Mouse (Mus musculus): Measurements from ENCODE around the gene Terf2ip. TPM values are rescaled to one million over a fixed set of nuclear protein-coding genes. Genes with fewer than 3 reads are reported as not detected.
A peak's percentile ranks its signal among the peaks of the same experiment; 100 is the strongest.

The Terf2ip gene
- polyA plus RNA-seq, 1 experiment from 2014 or later, result 22.1 TPM

DNA sequence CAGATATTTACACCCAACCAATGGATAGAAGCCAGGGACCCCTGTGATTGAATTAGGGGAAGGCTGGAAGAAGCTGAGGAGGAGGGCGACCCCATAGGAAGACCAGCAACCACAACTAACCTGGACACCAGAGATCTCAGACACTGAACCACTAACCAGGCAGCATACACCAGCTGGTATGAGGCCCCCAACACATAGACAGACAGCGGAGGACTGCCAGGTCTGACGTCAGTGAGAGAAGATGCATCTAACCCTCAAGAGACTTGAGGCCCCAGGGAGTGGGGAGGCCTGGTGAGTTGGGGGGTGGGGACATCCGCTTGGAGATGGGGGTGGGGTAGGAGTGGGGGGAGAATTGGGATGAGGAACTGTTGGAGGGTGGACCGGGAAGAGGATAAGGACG, 19.5 kb downstream of the Terf2ip start:
- WGBS, result 50% methylated on average over 6 of the region's 6 CpGs
- Histone ChIP-seq H3K36me3 (no peaks in the 10 kb centered on the region), H3K27ac (no peak overlapping the region), H3K27me3 (ENCODE audit: insufficient read depth, poor library complexity, severe bottlenecking) (no peaks in the 10 kb centered on the region), H3K4me1 (0 out of 2 replicates have a peak, but pooled peaks cover 4% of the 10 kb centered on the region), H3K9me3 (no peaks in the 10 kb centered on the region), H3K4me3 (no peak overlapping the region)
- DNase-seq (ENCODE audit: low spot score), result no peak

DNA sequence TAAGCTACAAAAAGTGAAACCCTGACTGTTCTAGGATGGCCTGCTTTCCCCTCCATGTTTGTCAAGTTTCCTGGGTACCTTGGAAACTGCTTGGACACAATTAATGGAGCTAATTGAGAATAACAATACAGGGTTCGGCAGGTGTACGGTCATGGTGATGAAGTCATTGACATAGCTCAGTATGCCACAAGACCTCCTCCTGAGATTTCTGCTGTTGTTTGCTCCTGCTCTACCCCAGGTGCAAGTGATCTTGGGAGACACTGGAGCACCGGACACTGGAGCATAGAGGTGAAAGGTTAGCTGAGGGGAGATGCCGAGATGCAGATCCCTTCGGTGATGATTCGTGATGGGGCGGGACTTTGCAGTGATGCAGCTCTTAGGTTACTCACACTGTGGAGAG, 21.9 kb downstream of the Terf2ip start:
- 57% methylated on average over 7 of the region's 7 CpGs for WGBS
- no peaks in the 10 kb centered on the region for H3K4me1 ChIP-seq
- no peaks in the 10 kb centered on the region for H3K27me3 ChIP-seq (ENCODE audit: insufficient read depth, poor library complexity, severe bottlenecking)
- no peak for DNase-seq (ENCODE audit: low spot score)
- no peak overlapping the region for H3K4me3 ChIP-seq
- no peak overlapping the region for H3K27ac ChIP-seq
- H3K9me3 ChIP-seq, result no peaks in the 10 kb centered on the region
- H3K36me3 ChIP-seq, result no peaks in the 10 kb centered on the region

DNA sequence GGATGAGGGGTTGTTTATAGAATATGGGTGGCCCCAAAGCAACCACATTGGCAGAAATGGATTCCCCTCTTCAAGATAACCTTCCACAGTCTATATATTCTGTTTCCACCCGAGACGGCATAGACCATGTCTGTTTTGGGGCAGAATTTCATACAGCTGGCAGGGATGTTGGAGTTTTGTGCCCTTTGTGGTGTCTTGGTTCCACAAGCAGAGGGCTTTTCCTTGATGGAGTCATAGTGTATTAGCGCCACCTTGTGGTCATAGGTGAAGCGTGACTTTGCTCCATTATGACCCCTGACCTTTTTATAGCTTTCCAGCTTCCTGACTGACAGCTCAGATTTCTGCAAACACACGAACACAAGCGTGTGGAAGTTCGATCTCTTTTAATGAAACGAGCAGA, 23.4 kb downstream of the Terf2ip start:
- Histone ChIP-seq H3K27me3 (ENCODE audit: insufficient read depth, poor library complexity, severe bottlenecking) (no peaks in the 10 kb centered on the region), H3K4me1 (no peaks in the 10 kb centered on the region), H3K9me3 (no peaks in the 10 kb centered on the region), H3K4me3 (no peak overlapping the region), H3K36me3 (no peaks in the 10 kb centered on the region), H3K27ac (no peak overlapping the region)
- WGBS, result 12% methylated on average over 8 of the region's 8 CpGs
- DNase-seq (ENCODE audit: low spot score), result no peak

DNA sequence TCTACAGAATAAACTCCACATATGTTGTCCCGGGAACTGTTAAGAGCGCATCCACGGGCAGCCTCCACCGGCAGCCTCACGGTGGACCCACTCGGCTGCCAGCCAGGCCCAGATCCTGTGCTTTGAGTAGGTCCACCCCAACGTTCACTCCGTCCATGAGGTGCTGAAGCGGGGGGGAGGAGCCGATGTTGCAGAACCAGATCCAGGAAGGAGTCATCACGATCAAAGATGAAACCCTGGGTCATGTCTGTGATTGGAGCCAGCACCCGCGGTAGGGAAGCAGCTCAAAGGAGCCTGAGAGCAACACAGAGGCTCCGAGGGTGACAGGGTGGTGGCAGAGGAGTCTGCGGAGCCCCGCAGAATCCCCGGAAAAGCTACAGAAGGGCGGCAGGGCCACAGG, 26.3 kb downstream of the Terf2ip start:
- no peak overlapping the region for H3K4me3 ChIP-seq
- no peak for DNase-seq (ENCODE audit: low spot score)
- H3K36me3 ChIP-seq, result no peaks in the 10 kb centered on the region
- 66% methylated on average over 18 of the region's 18 CpGs for WGBS
- no peaks in the 10 kb centered on the region for H3K27me3 ChIP-seq (ENCODE audit: insufficient read depth, poor library complexity, severe bottlenecking)
- no peaks in the 10 kb centered on the region for H3K4me1 ChIP-seq
- H3K27ac ChIP-seq, result no peak overlapping the region
- no peaks in the 10 kb centered on the region for H3K9me3 ChIP-seq

DNA sequence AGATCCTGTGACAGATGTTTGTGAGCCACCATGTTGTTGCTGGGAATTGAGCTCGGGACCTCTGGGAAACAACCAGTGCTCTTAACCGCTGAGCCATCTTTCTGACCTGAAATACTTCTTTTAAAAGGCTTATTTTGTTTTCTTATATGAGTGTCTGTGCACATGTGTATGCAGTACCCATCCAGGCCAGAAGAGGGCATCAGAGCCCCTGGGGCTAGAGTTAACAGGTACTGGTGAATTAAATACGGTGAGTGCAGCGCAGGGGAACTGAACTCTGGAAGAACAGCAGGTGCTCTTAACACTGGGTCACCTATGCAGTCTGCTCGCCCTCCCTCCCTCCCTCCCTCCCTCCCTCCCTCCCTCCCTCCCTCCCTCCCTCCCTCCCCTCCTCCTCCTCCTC, 34.0 kb downstream of the Terf2ip start:
- Histone ChIP-seq H3K9me3 (no peaks in the 10 kb centered on the region), H3K36me3 (no peaks in the 10 kb centered on the region), H3K27me3 (ENCODE audit: insufficient read depth, poor library complexity, severe bottlenecking) (no peaks in the 10 kb centered on the region), H3K4me3 (no peak overlapping the region), H3K4me1 (no peaks in the 10 kb centered on the region), H3K27ac (no peak overlapping the region)
- 77% methylated on average over 5 of the region's 5 CpGs for WGBS
- no peak for DNase-seq (ENCODE audit: low spot score)

DNA sequence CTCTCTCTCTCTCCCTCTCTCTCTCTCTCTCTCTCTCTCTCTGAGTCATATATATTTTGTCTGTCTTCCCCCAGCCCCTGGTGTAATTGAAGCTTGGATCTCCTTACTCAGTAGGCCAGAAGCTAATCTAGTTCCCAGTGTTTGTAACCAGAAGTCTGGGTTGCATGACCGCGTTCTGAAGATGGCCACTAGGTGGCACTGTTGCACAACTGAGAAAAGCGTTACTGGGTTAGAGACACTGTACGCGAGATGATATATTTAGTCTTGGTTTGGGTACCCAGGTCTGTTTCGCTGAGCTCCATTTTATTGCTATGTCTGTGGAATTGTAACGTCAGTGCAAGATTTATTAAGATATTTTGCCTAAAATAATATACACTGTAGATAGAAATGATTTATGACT, 34.7 kb downstream of the Terf2ip start:
- Histone ChIP-seq H3K27me3 (ENCODE audit: insufficient read depth, poor library complexity, severe bottlenecking) (no peaks in the 10 kb centered on the region), H3K4me3 (no peak overlapping the region), H3K4me1 (no peaks in the 10 kb centered on the region), H3K9me3 (no peaks in the 10 kb centered on the region), H3K36me3 (no peaks in the 10 kb centered on the region), H3K27ac (no peak overlapping the region)
- WGBS, result 8% methylated on average over 7 of the region's 7 CpGs
- DNase-seq (ENCODE audit: low spot score), result peak; percentile 86

DNA sequence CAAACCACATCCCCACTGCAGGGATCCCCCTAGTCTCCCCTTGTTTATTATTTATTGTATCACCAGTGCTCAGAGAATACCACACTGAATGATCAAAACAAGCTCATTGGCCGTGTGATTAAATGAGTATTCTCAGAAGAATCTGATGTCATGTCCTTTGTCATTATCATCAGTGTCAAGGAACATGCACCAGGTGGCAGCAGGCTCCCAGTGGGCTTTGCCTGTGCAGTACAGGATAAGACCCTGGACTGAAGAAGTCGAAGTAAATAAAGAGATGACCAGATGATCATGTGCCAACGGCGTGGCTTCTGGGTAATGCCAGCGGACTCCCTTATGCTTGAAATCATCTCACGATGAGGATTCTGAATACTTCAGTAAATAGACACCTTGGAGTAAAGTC, 37.1 kb downstream of the Terf2ip start:
- no peak overlapping the region for H3K4me3 ChIP-seq
- H3K9me3 ChIP-seq, result no peaks in the 10 kb centered on the region
- H3K27me3 ChIP-seq (ENCODE audit: insufficient read depth, poor library complexity, severe bottlenecking), result no peaks in the 10 kb centered on the region
- H3K4me1 ChIP-seq, result no peaks in the 10 kb centered on the region
- no peaks in the 10 kb centered on the region for H3K36me3 ChIP-seq
- H3K27ac ChIP-seq, result no peak overlapping the region
- WGBS, result 73% methylated on average over 6 of the region's 6 CpGs
- DNase-seq (ENCODE audit: low spot score), result no peak

DNA sequence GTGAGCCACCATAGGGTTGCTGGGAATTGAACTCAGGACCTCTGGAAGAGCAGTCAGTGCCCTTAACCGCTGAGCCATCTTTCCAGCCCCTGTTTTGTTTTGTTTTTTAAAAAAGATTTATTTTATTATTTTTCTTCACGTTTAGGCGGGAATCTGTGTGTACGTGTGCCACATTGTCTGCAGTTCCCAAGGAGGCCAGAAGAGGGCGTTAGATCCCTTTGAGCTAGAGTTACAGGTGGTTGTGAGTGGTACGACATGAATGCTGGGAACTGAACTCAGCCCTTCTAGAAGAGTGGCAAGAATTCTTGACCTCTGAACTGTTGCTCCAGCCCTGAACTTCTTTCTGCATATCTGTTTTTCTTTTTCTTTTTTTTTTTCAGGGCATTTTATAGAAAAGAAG, 38.8 kb downstream of the Terf2ip start:
- Histone ChIP-seq H3K4me1 (no peaks in the 10 kb centered on the region), H3K4me3 (no peak overlapping the region), H3K27me3 (ENCODE audit: insufficient read depth, poor library complexity, severe bottlenecking) (no peaks in the 10 kb centered on the region), H3K36me3 (no peaks in the 10 kb centered on the region), H3K27ac (no peak overlapping the region), H3K9me3 (no peaks in the 10 kb centered on the region)
- DNase-seq (ENCODE audit: low spot score), result no peak
- WGBS, result 71% methylated on average over 6 of the region's 6 CpGs

DNA sequence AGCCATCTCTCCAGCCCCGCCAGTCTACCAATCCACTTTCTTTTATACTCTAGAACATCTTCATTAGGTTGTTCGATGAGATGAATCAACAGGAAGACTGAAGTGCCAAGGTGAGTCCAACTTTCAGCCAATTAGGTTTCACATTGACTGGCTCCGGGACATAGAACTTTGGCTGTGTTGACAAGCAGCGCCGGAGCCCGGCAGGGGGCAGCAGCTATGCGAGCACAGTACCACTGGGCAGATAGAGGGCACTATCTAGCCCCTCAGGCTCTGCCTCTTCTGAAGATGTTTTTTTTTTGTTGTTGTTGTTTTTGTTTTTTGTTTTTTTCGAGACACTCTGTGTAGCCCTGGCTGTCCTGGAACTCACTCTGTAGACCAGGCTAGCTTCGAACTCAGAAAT, 40.3 kb downstream of the Terf2ip start:
- DNase-seq (ENCODE audit: low spot score), result no peak
- Histone ChIP-seq H3K9me3 (no peaks in the 10 kb centered on the region), H3K4me3 (no peak overlapping the region), H3K36me3 (no peaks in the 10 kb centered on the region), H3K27ac (no peak overlapping the region), H3K27me3 (ENCODE audit: insufficient read depth, poor library complexity, severe bottlenecking) (no peaks in the 10 kb centered on the region), H3K4me1 (no peaks in the 10 kb centered on the region)
- 72% methylated on average over 9 of the region's 9 CpGs for WGBS

DNA sequence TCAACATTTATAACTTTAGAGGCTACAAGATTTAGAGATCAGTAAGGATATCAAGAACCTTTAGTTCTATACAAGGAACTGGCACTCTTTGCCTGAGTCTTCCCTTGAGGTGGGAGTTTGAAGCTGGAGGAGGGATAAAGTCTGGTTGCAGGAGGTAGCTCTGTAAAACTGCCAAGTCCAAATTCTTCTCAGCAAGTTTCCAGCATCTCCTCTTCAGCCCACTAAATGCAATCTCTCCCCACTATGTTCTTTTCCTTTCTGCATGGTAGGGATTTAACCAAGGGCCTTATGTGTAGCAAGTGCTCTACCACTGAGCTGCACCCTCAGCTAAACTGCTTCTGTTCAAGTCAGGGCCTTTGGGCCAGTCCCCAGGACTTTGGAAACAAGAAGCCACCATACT, 43.3 kb downstream of the Terf2ip start:
- H3K36me3 ChIP-seq, result no peaks in the 10 kb centered on the region
- H3K27ac ChIP-seq, result no peak overlapping the region
- no peaks in the 10 kb centered on the region for H3K4me1 ChIP-seq
- DNase-seq (ENCODE audit: low spot score), result no peak
- no peak overlapping the region for H3K4me3 ChIP-seq
- H3K9me3 ChIP-seq, result no peaks in the 10 kb centered on the region
- H3K27me3 ChIP-seq (ENCODE audit: insufficient read depth, poor library complexity, severe bottlenecking), result no peaks in the 10 kb centered on the region

DNA sequence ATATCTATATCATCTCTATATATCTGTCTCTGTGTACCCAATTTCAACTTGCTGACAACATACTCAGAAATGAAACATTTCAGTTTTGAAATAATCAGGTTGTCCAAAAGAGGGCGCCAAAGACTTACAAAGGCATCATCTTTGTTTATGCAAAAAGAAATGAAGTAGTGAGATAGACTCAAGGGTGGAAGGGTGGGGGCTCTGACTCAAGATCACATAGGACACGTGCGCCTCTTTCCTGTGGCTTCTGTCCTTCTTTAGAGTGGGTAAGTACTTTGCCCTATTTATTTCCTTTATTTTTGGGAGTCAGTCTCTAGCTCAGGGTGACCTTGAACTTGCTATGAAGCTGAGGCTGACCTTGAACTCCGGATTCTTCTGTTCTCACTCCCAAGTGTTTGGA, 50.2 kb downstream of the Terf2ip start:
- H3K36me3 ChIP-seq, result no peaks in the 10 kb centered on the region
- H3K4me3 ChIP-seq, result no peak overlapping the region
- DNase-seq (ENCODE audit: low spot score), result no peak
- no peaks in the 10 kb centered on the region for H3K27me3 ChIP-seq (ENCODE audit: insufficient read depth, poor library complexity, severe bottlenecking)
- H3K27ac ChIP-seq, result no peak overlapping the region
- H3K4me1 ChIP-seq, result no peaks in the 10 kb centered on the region
- no peaks in the 10 kb centered on the region for H3K9me3 ChIP-seq
- 34% methylated on average over 4 of the region's 4 CpGs for WGBS

Other genes starting within 250 kb of the Terf2ip start
- 155 and 217 TPM in 2 replicates for gene Cfdp1, start 157.1 kb upstream of the Terf2ip start, polyA plus RNA-seq (2016; fragmentation: Nextera tagmentation; extraction: Ambion mirVana)
- gene Tmem170, start 134.6 kb upstream of the Terf2ip start, polyA plus RNA-seq (2016; fragmentation: Nextera tagmentation; extraction: Ambion mirVana), result 5.1 and 7.4 TPM in 2 replicates
- 0.91 and 2.9 TPM in 2 replicates for gene Chst5, start 101.0 kb upstream of the Terf2ip start, polyA plus RNA-seq (2016; fragmentation: Nextera tagmentation; extraction: Ambion mirVana)
- 6.2 and 8.2 TPM in 2 replicates for gene Tmem231, start 77.5 kb upstream of the Terf2ip start, polyA plus RNA-seq (2016; fragmentation: Nextera tagmentation; extraction: Ambion mirVana)
- 172 and 178 TPM in 2 replicates for gene Gabarapl2, start 70.7 kb upstream of the Terf2ip start, polyA plus RNA-seq (2016; fragmentation: Nextera tagmentation; extraction: Ambion mirVana)
- gene Adat1, start 19.1 kb upstream of the Terf2ip start, polyA plus RNA-seq (2016; fragmentation: Nextera tagmentation; extraction: Ambion mirVana), result 9.9 and 11.5 TPM in 2 replicates
- 188 and 232 TPM in 2 replicates for gene Kars, start 75 bp upstream of the Terf2ip start, polyA plus RNA-seq (2016; fragmentation: Nextera tagmentation; extraction: Ambion mirVana)
- gene Gm6793, start 3.6 kb downstream of the Terf2ip start, polyA plus RNA-seq (2016; fragmentation: Nextera tagmentation; extraction: Ambion mirVana), result 0.31 and 0.53 TPM in 2 replicates